Mouse (Mus musculus) liver, embryonic 15.5 days (tissue): ENCODE measurements around the gene Map3k11. TPM values are rescaled to one million over a fixed set of nuclear protein-coding genes. Genes with fewer than 3 reads are reported as not detected.

ENCODE experiments used
- ATAC-seq: fragments of 200-750 bp; cut with Nextera tagmentation; 2 replicates; pipeline ENCODE4 v1.8.0; 2017; ENCODE audit warnings: moderate number of reproducible peaks, mild to moderate bottlenecking, moderate library complexity; ENCODE audit not compliant: insufficient read depth
- H3K27ac ChIP-seq: fragments of 300-500 bp; sonication (generic); replicated peaks from 2 replicates; pipeline ENCODE4 v1.5.1; 2015; ENCODE audit warnings: mild to moderate bottlenecking, inconsistent platforms
- H3K27me3 ChIP-seq: fragments of 300-500 bp; sonication (generic); 2 replicates; pipeline ENCODE4 v1.6.1; 2015; ENCODE audit warnings: mild to moderate bottlenecking, inconsistent platforms
- H3K36me3 ChIP-seq: fragments of 300-500 bp; sonication (generic); replicated peaks from 2 replicates; pipeline ENCODE4 v1.6.1; 2015; ENCODE audit warnings: moderate library complexity, mild to moderate bottlenecking, inconsistent platforms
- H3K4me1 ChIP-seq: fragments of 300-500 bp; sonication (generic); replicated peaks from 2 replicates; pipeline ENCODE4 v1.6.1; 2015; ENCODE audit warnings: inconsistent platforms
- H3K4me2 ChIP-seq: fragments of 300-500 bp; sonication (generic); 2 replicates; pipeline ENCODE4 v1.6.1; 2015; ENCODE audit warnings: moderate library complexity, mild to moderate bottlenecking, inconsistent platforms
- H3K4me3 ChIP-seq: fragments of 300-500 bp; sonication (generic); replicated peaks from 2 replicates; pipeline ENCODE4 v1.5.1; 2015; ENCODE audit warnings: mild to moderate bottlenecking, inconsistent platforms
- H3K9ac ChIP-seq: fragments of 300-500 bp; sonication (generic); 2 replicates; pipeline ENCODE4 v1.6.1; 2015; ENCODE audit warnings: moderate library complexity, mild to moderate bottlenecking, inconsistent platforms
- H3K9me3 ChIP-seq: fragments of 300-500 bp; sonication (generic); replicated peaks from 2 replicates; pipeline ENCODE4 v1.6.1; 2016; ENCODE audit warnings: inconsistent platforms
- WGBS: fragments of 180-500 bp; shearing (Covaris S2); methylation state at CpG from one replicate; pipeline ENCODE4 v1.1.7; 2015; ENCODE audit warnings: mixed read lengths; ENCODE audit not compliant: insufficient replicate concordance; 5-methylcytosine and 5-hydroxymethylcytosine counted together
- polyA plus RNA-seq: library from polyadenylated mRNA; unstranded; fragments of >200 nt; fragmentation: Nextera tagmentation; extraction: Ambion mirVana; gene quantifications from 2 replicates; pipeline ENCODE4 v1.2.1, GENCODE M21; 2015

Map3k11 gene
- polyA plus RNA-seq, 1 experiment from 2014 or later: 16.8 TPM

DNA sequence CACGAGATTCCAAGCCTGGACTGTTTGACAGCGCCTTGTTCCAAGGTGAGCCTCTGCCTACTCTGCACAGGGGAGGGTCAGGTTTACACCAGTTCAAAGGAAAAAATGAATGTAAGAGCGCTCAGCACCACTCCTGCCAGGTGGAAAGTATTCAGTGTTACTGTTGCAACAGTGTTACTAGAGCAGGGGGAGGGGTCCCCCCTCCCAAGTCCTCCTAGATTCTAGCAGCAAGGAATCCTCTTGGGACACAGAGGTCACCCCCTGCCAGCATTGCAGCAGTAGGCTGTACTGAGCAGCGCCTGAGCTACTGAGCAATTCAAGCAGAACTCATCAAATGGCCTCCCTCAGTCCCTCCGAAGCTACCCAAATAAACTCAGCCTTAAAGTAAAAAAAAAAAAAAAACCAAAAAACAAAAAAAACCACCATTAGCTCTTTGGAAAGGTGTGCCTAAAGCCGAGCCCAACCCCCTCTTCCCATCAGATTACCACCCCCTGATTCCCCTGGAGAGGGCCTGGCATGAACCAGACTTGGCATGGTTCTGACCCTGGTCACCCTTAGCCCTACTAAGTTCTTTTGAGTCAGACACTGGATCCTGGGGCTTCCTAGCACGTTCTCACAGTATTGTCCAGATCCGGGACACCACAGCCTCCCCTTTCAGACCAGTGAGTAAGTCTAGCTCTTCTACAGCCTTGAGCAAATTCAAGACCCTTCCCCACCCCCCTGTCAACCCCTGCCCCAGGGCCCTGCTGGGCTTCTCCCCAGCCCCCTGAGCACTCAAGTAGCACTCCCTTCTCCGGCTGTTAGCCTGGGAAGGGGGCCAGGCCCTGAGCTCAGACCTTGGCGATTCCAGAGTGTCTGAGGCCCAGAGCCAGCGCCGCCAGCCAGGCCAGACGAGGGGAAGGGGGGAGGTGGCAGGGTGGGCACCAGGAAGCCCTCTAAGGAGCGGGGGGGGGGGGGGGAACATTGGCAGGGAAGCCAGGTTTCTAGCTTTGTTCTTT lies 52.1 kb downstream of the Map3k11 start, which contains the start of gene Ltbp3:
TSS of gene Ltbp3 (plus strand) at position 585 of the 998 bp plus-strand sequence.
- peak within 1 kb of the TSS; percentile 48 for H3K4me3 ChIP-seq
- H3K36me3 ChIP-seq: no peaks in the 10 kb centered on the region
- no peak within 1 kb of the TSS for H3K27ac ChIP-seq
- WGBS: 43% methylated on average over 14 of the region's 14 CpGs
- ATAC-seq: no peak
- peaks cover 15% of the 10 kb centered on the region for H3K4me1 ChIP-seq
- peak within 1 kb of the TSS; percentile 27; the same call in 1 of the 2 replicates for H3K9ac ChIP-seq
- peaks cover 94% of the 10 kb centered on the region for H3K27me3 ChIP-seq
- H3K9me3 ChIP-seq: no peaks in the 10 kb centered on the region
- H3K4me2 ChIP-seq: peak within 1 kb of the TSS; percentile 69

DNA sequence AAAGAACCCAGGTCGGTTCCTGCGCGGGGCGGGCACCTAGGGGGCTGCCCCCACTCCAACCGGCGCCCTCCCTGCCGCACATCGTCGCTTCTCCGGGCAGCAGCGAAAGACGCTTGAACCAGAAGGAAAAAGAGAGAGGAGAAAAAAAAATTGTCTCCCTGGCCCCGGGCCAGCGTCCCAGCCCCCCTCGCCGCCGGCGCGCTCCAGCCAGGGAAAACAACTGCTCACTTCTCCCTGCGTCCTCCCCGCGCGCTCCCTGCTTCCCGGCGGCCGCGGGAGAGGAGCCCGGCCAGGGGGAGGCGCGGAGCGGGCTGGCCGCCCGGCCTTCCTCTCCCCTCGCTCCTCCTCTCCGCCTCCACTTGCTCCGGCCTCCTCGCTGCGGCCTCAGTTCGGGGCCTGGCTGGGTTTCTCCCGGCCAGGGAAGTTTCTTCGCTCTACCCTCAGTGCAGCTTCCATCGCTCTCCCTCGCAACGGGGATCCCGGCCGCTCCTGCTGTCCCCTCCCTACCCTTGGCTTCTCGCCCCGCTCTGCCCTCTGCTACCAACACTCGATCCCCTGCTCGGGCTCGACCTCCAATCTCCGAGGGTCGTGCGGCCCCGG lies 53.2 kb downstream of the Map3k11 start:
- peak; percentile 19; the same call in 1 of the 2 replicates for ATAC-seq

DNA sequence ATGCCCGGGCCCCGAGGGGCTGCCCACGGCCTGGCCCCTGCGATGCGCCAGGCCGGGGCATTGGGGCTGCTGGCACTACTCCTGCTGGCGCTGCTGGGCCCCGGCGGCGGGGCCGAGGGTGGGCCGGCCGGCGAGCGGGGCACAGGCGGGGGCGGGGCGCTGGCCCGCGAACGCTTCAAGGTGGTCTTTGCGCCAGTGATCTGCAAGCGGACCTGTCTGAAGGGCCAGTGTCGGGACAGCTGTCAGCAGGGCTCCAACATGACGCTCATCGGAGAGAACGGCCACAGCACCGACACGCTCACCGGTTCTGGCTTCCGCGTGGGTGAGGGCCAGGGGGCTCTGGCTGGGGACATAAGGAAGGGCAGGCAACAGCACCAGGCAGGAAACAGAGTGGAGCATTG lies 53.7 kb downstream of the Map3k11 start:
- WGBS: 10% methylated on average over 32 of the region's 32 CpGs
- Histone ChIP-seq H3K36me3 (no peaks in the 10 kb centered on the region), H3K9ac (0 out of 2 replicates have a peak overlapping the region, but pooled peaks have one; percentile 27), H3K27ac (no peak overlapping the region), H3K4me3 (peak overlapping the region; percentile 48), H3K4me2 (peak overlapping the region; percentile 69), H3K9me3 (no peaks in the 10 kb centered on the region), H3K27me3 (peaks cover 95% of the 10 kb centered on the region), H3K4me1 (peaks cover 31% of the 10 kb centered on the region)
- ATAC-seq: no peak

More for the DNA sequence above, 53.2 kb downstream of the Map3k11 start:
- Histone ChIP-seq H3K9me3 (no peaks in the 10 kb centered on the region), H3K9ac (peak overlapping the region; percentile 27; the same call in 1 of the 2 replicates), H3K4me2 (peak overlapping the region; percentile 69), H3K4me1 (peaks cover 26% of the 10 kb centered on the region), H3K36me3 (no peaks in the 10 kb centered on the region), H3K27ac (no peak overlapping the region), H3K27me3 (peaks cover 95% of the 10 kb centered on the region), H3K4me3 (peak overlapping the region; percentile 48)
- WGBS: 1% methylated on average over 53 of the region's 55 CpGs

- peaks cover 100% of the 10 kb centered on the region for H3K27me3 ChIP-seq
- H3K36me3 ChIP-seq: no peaks in the 10 kb centered on the region
- no peak for ATAC-seq
- no peak overlapping the region for H3K9ac ChIP-seq
- H3K4me1 ChIP-seq: peaks cover 33% of the 10 kb centered on the region
- no peaks in the 10 kb centered on the region for H3K9me3 ChIP-seq
- H3K27ac ChIP-seq: no peak overlapping the region
- no peak overlapping the region for H3K4me3 ChIP-seq
- WGBS: 29% methylated on average over 5 of the region's 5 CpGs
- no peak overlapping the region for H3K4me2 ChIP-seq
Observed at GRCm38 (mm10) chr19:5743576-5743975, 55.0 kb downstream of the Map3k11 start.

DNA sequence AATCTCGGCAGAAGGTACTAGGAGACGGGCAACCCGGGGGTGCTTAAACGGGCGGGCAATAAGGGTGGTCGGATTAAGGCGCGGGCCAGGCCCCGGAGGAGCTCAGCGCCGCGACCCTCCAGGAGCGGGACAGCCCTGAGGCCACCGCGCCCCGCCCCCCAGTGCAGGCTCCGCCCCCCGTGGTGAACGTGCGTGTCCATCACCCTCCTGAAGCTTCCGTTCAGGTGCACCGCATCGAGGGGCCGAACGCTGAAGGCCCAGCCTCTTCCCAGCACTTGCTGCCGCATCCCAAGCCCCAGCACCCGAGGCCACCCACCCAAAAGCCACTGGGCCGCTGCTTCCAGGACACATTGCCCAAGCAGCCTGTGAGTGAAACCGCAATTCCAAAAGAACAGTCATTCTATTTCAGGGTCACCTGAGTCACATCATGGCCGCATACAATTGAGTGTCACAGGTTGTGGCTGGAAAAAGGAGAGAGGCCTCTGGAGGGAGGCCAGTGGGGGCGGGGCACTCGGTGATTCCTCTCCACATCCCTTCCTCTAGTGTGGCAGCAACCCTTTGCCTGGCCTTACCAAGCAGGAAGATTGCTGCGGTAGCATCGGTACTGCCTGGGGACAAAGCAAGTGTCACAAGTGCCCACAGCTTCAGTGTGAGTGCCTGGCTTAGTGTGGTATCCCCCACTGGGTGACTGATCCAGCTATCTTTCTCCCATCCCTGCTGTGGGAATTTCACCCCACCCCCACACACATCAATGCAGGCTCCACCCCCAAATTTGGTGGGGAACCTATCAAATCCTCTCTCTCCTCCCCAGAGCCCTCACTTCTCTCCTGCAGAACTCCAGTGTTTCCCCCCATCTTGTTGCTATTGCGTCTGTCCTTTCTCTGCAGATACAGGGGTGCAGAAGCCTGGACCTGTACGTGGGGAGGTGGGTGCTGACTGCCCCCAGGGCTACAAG lies 57.5 kb downstream of the Map3k11 start:
- Histone ChIP-seq H3K4me1 (peaks cover 33% of the 10 kb centered on the region), H3K9ac (no peak overlapping the region), H3K9me3 (no peaks in the 10 kb centered on the region), H3K36me3 (no peaks in the 10 kb centered on the region), H3K4me2 (peak overlapping the region; percentile 40), H3K27me3 (peaks cover 100% of the 10 kb centered on the region), H3K4me3 (no peak overlapping the region), H3K27ac (no peak overlapping the region)
- 9% methylated on average over 36 of the region's 36 CpGs for whole genome bisulfite sequencing
- ATAC-seq: no peak

DNA sequence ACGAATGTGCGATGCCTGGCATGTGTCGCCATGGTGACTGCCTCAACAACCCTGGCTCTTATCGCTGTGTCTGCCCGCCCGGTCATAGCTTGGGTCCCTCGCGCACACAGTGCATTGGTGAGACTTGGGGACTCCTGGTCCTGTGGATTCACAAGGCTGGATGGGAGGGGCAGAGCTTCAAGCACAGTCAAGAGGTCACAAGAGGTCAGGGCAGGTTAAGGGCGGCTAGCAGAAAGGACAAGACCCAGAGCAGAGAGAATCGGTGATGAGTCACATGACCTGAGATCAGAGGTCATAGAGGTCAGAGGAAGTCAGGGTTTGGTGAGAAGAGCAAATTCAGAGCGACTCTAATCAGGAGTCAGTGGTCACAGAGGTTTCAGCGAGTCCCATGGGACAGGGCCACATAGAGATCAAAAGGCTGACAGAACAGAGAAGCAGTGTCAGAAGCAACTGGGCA lies 58.4 kb downstream of the Map3k11 start:
- Histone ChIP-seq H3K9me3 (no peaks in the 10 kb centered on the region), H3K4me1 (peaks cover 35% of the 10 kb centered on the region), H3K4me2 (no peak overlapping the region), H3K36me3 (no peaks in the 10 kb centered on the region), H3K4me3 (no peak overlapping the region), H3K9ac (no peak overlapping the region), H3K27ac (no peak overlapping the region), H3K27me3 (peaks cover 100% of the 10 kb centered on the region)
- WGBS: 26% methylated on average over 12 of the region's 12 CpGs
- ATAC-seq: 0 out of 2 replicates have a peak, but pooled peaks have one; percentile 22

DNA sequence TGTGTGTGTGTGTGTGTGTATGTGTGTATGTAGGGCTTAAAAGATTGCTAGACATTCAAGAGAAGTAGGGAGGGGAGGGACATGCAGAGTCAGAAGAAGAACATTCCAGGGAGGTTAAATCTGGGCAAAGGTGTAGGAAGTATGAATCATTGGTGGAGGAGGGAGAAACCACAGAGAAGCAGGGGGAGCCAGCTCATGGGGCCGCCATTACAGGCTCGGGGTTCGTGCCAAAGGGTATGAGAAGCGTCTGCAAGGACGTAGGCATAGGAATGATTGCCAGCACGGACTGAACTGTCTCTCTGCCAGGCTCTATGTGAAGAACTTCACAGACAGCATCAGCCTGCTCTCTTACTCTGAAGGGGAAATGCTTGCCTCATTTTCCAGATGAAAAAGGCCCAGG lies 60.9 kb downstream of the Map3k11 start:
- Histone ChIP-seq H3K36me3 (no peaks in the 10 kb centered on the region), H3K9me3 (no peaks in the 10 kb centered on the region), H3K4me1 (peaks cover 32% of the 10 kb centered on the region), H3K27me3 (peaks cover 100% of the 10 kb centered on the region), H3K4me3 (no peak overlapping the region), H3K27ac (no peak overlapping the region), H3K4me2 (no peak overlapping the region), H3K9ac (no peak overlapping the region)
- WGBS: 50% methylated on average over 6 of the region's 6 CpGs
- no peak for ATAC-seq

DNA sequence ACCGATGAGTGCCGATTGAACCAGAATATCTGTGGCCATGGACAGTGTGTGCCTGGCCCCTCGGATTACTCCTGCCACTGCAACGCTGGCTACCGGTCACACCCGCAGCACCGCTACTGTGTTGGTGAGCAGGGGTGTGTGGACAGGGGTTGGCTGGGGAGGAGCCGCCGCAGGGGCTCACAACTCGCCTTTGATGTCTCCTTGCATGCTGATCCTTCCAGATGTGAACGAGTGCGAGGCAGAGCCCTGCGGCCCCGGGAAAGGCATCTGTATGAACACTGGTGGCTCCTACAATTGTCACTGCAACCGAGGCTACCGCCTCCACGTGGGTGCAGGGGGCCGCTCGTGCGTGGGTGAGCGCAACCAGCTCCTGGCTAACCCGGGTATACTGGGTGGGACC lies 62.4 kb downstream of the Map3k11 start:
- H3K9me3 ChIP-seq: no peaks in the 10 kb centered on the region
- 14% methylated on average over 22 of the region's 22 CpGs for WGBS
- H3K4me2 ChIP-seq: no peak overlapping the region
- no peak overlapping the region for H3K4me3 ChIP-seq
- ATAC-seq: no peak
- H3K4me1 ChIP-seq: peaks cover 24% of the 10 kb centered on the region
- H3K9ac ChIP-seq: no peak overlapping the region
- no peaks in the 10 kb centered on the region for H3K36me3 ChIP-seq
- peaks cover 100% of the 10 kb centered on the region for H3K27me3 ChIP-seq
- no peak overlapping the region for H3K27ac ChIP-seq

GRCm38 (mm10) chr19:5751742-5752141 lies 63.2 kb downstream of the Map3k11 start:
- Histone ChIP-seq H3K9ac (no peak overlapping the region), H3K27ac (no peak overlapping the region), H3K4me1 (peaks cover 21% of the 10 kb centered on the region), H3K36me3 (no peaks in the 10 kb centered on the region), H3K4me2 (peak overlapping the region; percentile 16; the same call in 1 of the 2 replicates), H3K4me3 (no peak overlapping the region), H3K27me3 (peaks cover 100% of the 10 kb centered on the region), H3K9me3 (no peaks in the 10 kb centered on the region)
- no peak for ATAC-seq
- 8% methylated on average over 20 of the region's 20 CpGs for WGBS
